Mouse (Mus musculus) stomach, embryonic 14.5 days (tissue): ENCODE measurements at regions not wholly inside any gene's neighbourhood (a gene's known extent, or its start where the extent isn't known, plus 50 kb on each side); places are given as distances from the start of the nearest gene placed in this dataset.

Source experiments
- ATAC-seq: fragments of 200-750 bp; cut with Nextera tagmentation; 2 replicates; pipeline ENCODE4 v1.8.0; 2017; ENCODE audit warnings: low read depth, moderate TSS enrichment; ENCODE audit not compliant: insufficient number of reproducible peaks, insufficient read depth, low FRiP score
- H3K27ac ChIP-seq: fragments of 300-500 bp; sonication (generic); 2 replicates; pipeline ENCODE4 v1.5.1; 2014; ENCODE audit warnings: mild to moderate bottlenecking, low read length, moderate library complexity, mixed read lengths
- H3K27me3 ChIP-seq: fragments of 300-500 bp; sonication (generic); 2 replicates; pipeline ENCODE4 v1.6.1; 2014; ENCODE audit warnings: low read length, control low read depth, mixed read lengths; ENCODE audit not compliant: control insufficient read depth, insufficient read depth
- H3K36me3 ChIP-seq: fragments of 300-500 bp; sonication (generic); 2 replicates; pipeline ENCODE4 v1.6.1; 2014; ENCODE audit warnings: mild to moderate bottlenecking, control low read depth, low read length, moderate library complexity, mixed read lengths; ENCODE audit not compliant: control insufficient read depth, insufficient read depth
- H3K4me1 ChIP-seq: fragments of 300-500 bp; sonication (generic); 2 replicates; pipeline ENCODE4 v1.6.1; 2014; ENCODE audit warnings: low read length, control low read depth, mixed read lengths; ENCODE audit not compliant: control insufficient read depth, insufficient read depth
- H3K4me2 ChIP-seq: fragments of 300-500 bp; sonication (generic); replicated peaks from 2 replicates; pipeline ENCODE4 v1.6.1; 2014; ENCODE audit warnings: low read depth, low read length, control low read depth
- H3K4me3 ChIP-seq: fragments of 300-500 bp; sonication (generic); 2 replicates; pipeline ENCODE4 v1.5.1; 2014; ENCODE audit warnings: low read depth, low read length, control low read depth
- H3K9ac ChIP-seq: fragments of 300-500 bp; sonication (generic); replicated peaks from 2 replicates; pipeline ENCODE4 v1.6.1; 2014; ENCODE audit warnings: low read depth, mild to moderate bottlenecking, control low read depth, low read length, moderate library complexity, mixed read lengths
- H3K9me3 ChIP-seq: fragments of 300-500 bp; sonication (generic); 2 replicates; pipeline ENCODE4 v1.6.1; 2016; ENCODE audit warnings: low read depth, low read length, control low read depth; ENCODE audit not compliant: control insufficient read depth
- WGBS: fragments of 180-500 bp; shearing (Covaris S2); extraction: QIAGEN DNeasy Blood & Tissue Kit; methylation state at CpG from one replicate; pipeline ENCODE4 v1.1.7; 2014; 5-methylcytosine and 5-hydroxymethylcytosine counted together

- Histone ChIP-seq H3K4me2 (no peak overlapping the region), H3K4me1 (no peaks in the 10 kb centered on the region), H3K36me3 (no peaks in the 10 kb centered on the region), H3K27ac (no peak overlapping the region), H3K9ac (no peak overlapping the region), H3K27me3 (no peaks in the 10 kb centered on the region), H3K4me3 (no peak overlapping the region), H3K9me3 (no peaks in the 10 kb centered on the region)
- ATAC-seq: no peak
- WGBS: 29% methylated on average over 11 of the region's 11 CpGs
These were observed 115.0 kb upstream of the Nectin1 start for GRCm38 (mm10) chr9:43628786-43629185.

- no peak overlapping the region for H3K4me2 ChIP-seq
- H3K4me3 ChIP-seq: no peak overlapping the region
- H3K9ac ChIP-seq: no peak overlapping the region
- no peaks in the 10 kb centered on the region for H3K4me1 ChIP-seq
- H3K9me3 ChIP-seq: no peaks in the 10 kb centered on the region
- 80% methylated on average over 11 of the region's 11 CpGs for WGBS
- H3K27me3 ChIP-seq: no peaks in the 10 kb centered on the region
- no peaks in the 10 kb centered on the region for H3K36me3 ChIP-seq
- ATAC-seq: no peak
- no peak overlapping the region for H3K27ac ChIP-seq
These were observed 107.3 kb upstream of the Nectin1 start for GRCm38 (mm10) chr9:43636372-43636965.

GRCm38 (mm10) chr9:43658186-43658585, 85.6 kb upstream of the Nectin1 start:
- H3K9ac ChIP-seq: no peak overlapping the region
- no peak for ATAC-seq
- no peaks in the 10 kb centered on the region for H3K9me3 ChIP-seq
- H3K4me2 ChIP-seq: no peak overlapping the region
- H3K27me3 ChIP-seq: no peaks in the 10 kb centered on the region
- no peaks in the 10 kb centered on the region for H3K36me3 ChIP-seq
- 72% methylated on average over 3 of the region's 3 CpGs for WGBS
- no peak overlapping the region for H3K4me3 ChIP-seq
- no peak overlapping the region for H3K27ac ChIP-seq
- H3K4me1 ChIP-seq: no peaks in the 10 kb centered on the region

- no peak for ATAC-seq
- no peaks in the 10 kb centered on the region for H3K36me3 ChIP-seq
- no peak overlapping the region for H3K9ac ChIP-seq
- H3K4me2 ChIP-seq: no peak overlapping the region
- no peaks in the 10 kb centered on the region for H3K4me1 ChIP-seq
- WGBS: 65% methylated on average over 6 of the region's 6 CpGs
- H3K27ac ChIP-seq: no peak overlapping the region
- H3K27me3 ChIP-seq: no peaks in the 10 kb centered on the region
- no peak overlapping the region for H3K4me3 ChIP-seq
- H3K9me3 ChIP-seq: no peaks in the 10 kb centered on the region
These were observed 84.5 kb upstream of the Nectin1 start for GRCm38 (mm10) chr9:43659237-43659636.

- no peak for ATAC-seq
- Histone ChIP-seq H3K4me3 (no peak overlapping the region), H3K27me3 (no peaks in the 10 kb centered on the region), H3K36me3 (no peaks in the 10 kb centered on the region), H3K9ac (no peak overlapping the region), H3K9me3 (no peaks in the 10 kb centered on the region), H3K27ac (no peak overlapping the region), H3K4me1 (no peaks in the 10 kb centered on the region), H3K4me2 (no peak overlapping the region)
- 71% methylated on average over 5 of the region's 5 CpGs for WGBS
These were observed 83.6 kb upstream of the Nectin1 start for GRCm38 (mm10) chr9:43660151-43660550.

- Histone ChIP-seq H3K4me3 (no peak overlapping the region), H3K4me1 (no peaks in the 10 kb centered on the region), H3K27ac (no peak overlapping the region), H3K27me3 (no peaks in the 10 kb centered on the region), H3K4me2 (no peak overlapping the region), H3K9ac (no peak overlapping the region), H3K36me3 (no peaks in the 10 kb centered on the region), H3K9me3 (no peaks in the 10 kb centered on the region)
- ATAC-seq: no peak
- 29% methylated on average over 11 of the region's 11 CpGs for WGBS
These were observed 82.8 kb upstream of the Nectin1 start for GRCm38 (mm10) chr9:43660896-43661563.

GRCm38 (mm10) chr9:43661646-43662045, 82.1 kb upstream of the Nectin1 start:
- H3K9ac ChIP-seq: no peak overlapping the region
- no peak overlapping the region for H3K27ac ChIP-seq
- no peaks in the 10 kb centered on the region for H3K36me3 ChIP-seq
- H3K4me3 ChIP-seq: no peak overlapping the region
- H3K27me3 ChIP-seq: no peaks in the 10 kb centered on the region
- H3K9me3 ChIP-seq: no peaks in the 10 kb centered on the region
- 61% methylated on average over 6 of the region's 6 CpGs for WGBS
- no peak overlapping the region for H3K4me2 ChIP-seq
- ATAC-seq: no peak
- H3K4me1 ChIP-seq: no peaks in the 10 kb centered on the region

- Histone ChIP-seq H3K4me3 (no peak overlapping the region), H3K9me3 (no peaks in the 10 kb centered on the region), H3K9ac (no peak overlapping the region), H3K27ac (no peak overlapping the region), H3K4me1 (no peaks in the 10 kb centered on the region), H3K4me2 (no peak overlapping the region), H3K27me3 (no peaks in the 10 kb centered on the region), H3K36me3 (no peaks in the 10 kb centered on the region)
- WGBS: 78% methylated on average over 6 of the region's 6 CpGs
- no peak for ATAC-seq
These were observed 76.4 kb upstream of the Nectin1 start for GRCm38 (mm10) chr9:43667386-43667785.

GRCm38 (mm10) chr9:43667974-43668373, 75.8 kb upstream of the Nectin1 start:
- no peaks in the 10 kb centered on the region for H3K36me3 ChIP-seq
- H3K4me1 ChIP-seq: no peaks in the 10 kb centered on the region
- H3K4me2 ChIP-seq: no peak overlapping the region
- no peak overlapping the region for H3K9ac ChIP-seq
- no peak for ATAC-seq
- no peak overlapping the region for H3K27ac ChIP-seq
- no peak overlapping the region for H3K4me3 ChIP-seq
- H3K9me3 ChIP-seq: no peaks in the 10 kb centered on the region
- WGBS: 77% methylated on average over 4 of the region's 4 CpGs
- H3K27me3 ChIP-seq: no peaks in the 10 kb centered on the region
